21 mouse cellular contexts compared by ENCODE assay signal in the genomic region with DNA sequence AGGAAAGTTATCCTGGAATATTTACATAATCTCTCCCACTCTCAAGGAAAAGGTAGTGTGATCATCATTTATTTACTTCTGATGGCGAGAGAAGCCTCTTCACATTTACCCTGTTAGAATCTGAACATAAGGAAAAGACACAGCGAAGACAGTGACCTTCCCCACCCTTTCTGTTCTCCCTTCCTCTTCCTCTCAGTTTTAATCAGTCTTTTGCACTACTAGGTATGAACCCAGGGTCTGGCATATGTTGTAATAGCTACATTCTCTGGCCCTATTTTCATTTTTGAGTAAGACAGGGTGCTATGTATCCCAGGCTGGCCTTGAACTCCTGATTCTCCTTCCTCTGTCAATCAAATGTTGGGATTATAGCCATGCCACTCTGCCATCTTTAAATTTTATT. TPM values are rescaled to one million over a fixed set of nuclear protein-coding genes. Genes with fewer than 3 reads are reported as not detected.
DNase-seq lines count a peak whose midpoint lies in the region; ATAC-seq and TF ChIP-seq lines count a peak whose summit lies in the region.
"Had no signal": no experiment of that assay in that cellular context is flagged by ENCODE, and none has a peak within 500 bp of the region (broad histone marks: within the 10 kb centered on the region; RNA-seq: fewer than 3 reads in every experiment).

No protein-coding gene starts in this region.

- DNase-seq in gastrocnemius, adult 2 months = no peak
- DNase-seq in gastrocnemius, adult 18-20 months (ENCODE audit: low spot score) = no peak
- peak; percentile 2 for DNase-seq in NIH3T3 (ENCODE audit: low read depth)
- no peak for DNase-seq in thymus, postnatal 14 days
- DNase-seq: adrenal gland, adult 8-10 months; adrenal gland, postnatal 36 days; cerebellum, adult 2 months; cerebellum, postnatal 14 days; forebrain, postnatal 0 days; gastrocnemius, postnatal 36 days; heart, adult 18-20 months; heart, postnatal 14 days had no signal

- peak overlapping the region; percentile 28; the same call in 1 of the 2 replicates for H3K27ac ChIP-seq in gastrocnemius, adult 2 months
- H3K27ac ChIP-seq: embryonic facial prominence, embryonic 12.5 days; forebrain, embryonic 12.5 days; heart, embryonic 15.5 days; hindbrain, embryonic 13.5 days; hindbrain, postnatal 0 days had no signal

- peaks cover 38% of the 10 kb centered on the region for H3K4me1 ChIP-seq in megakaryocyte, embryonic 14.5 days

- no peak for TF ChIP-seq CTCF in gastrocnemius, adult 2 months (IDR thresholded peaks at IDR 0.05)

- H3K36me3 ChIP-seq in megakaryocyte, embryonic 14.5 days (replicated peaks; ENCODE audit: low read length) = peaks cover 5% of the 10 kb centered on the region
- H3K36me3 ChIP-seq: embryonic facial prominence, embryonic 12.5 days; heart, embryonic 15.5 days; hindbrain, embryonic 13.5 days had no signal

- H3K9me3 ChIP-seq in megakaryocyte, embryonic 14.5 days = no peaks in the 10 kb centered on the region
- H3K9me3 ChIP-seq: embryonic facial prominence, embryonic 12.5 days; forebrain, embryonic 12.5 days; heart, embryonic 15.5 days; hindbrain, embryonic 13.5 days had no signal

- H3K4me3 ChIP-seq in gastrocnemius, adult 2 months = no peak overlapping the region
- H3K4me3 ChIP-seq in megakaryocyte, embryonic 14.5 days (replicated peaks) = peak overlapping the region; percentile 59
- H3K4me3 ChIP-seq: embryonic facial prominence, embryonic 12.5 days; heart, embryonic 15.5 days had no signal

- ATAC-seq in megakaryocyte, adult 5-6 weeks (ENCODE audit: poor library complexity, severe bottlenecking) = no peak
- ATAC-seq in erythroid progenitor cell, adult 5-6 weeks (replicated peaks; ENCODE audit: low FRiP score, poor library complexity, severe bottlenecking) = no peak
- ATAC-seq: CD4-positive, CD25-positive, alpha-beta regulatory T cell, adult 4 months; forebrain, postnatal 0 days; hindbrain, postnatal 0 days had no signal

- intact Hi-C loops in gastrocnemius, adult 2 months (cut with DNase I) = loop anchor here (10.0 kb wide), 1 partner anchor 119 kb away; no protein-coding TSS in a partner anchor

- H3K27me3 ChIP-seq in megakaryocyte, embryonic 14.5 days (replicated peaks) = no peaks in the 10 kb centered on the region
- H3K27me3 ChIP-seq: embryonic facial prominence, embryonic 12.5 days; forebrain, embryonic 12.5 days; heart, embryonic 15.5 days; hindbrain, embryonic 13.5 days had no signal

RNA-seq across cellular contexts. Expression of a gene that starts 48.7 kb away (rescaled TPM):
- total RNA-seq in gastrocnemius, adult 2 months (2021) = 10 to 100 TPM; 26.1 to 28.4 TPM
- total RNA-seq in gastrocnemius, adult 18-20 months (2021) = 10 to 100 TPM; 19.5 to 26.1 TPM
- 1.8 TPM in 1 of 2 replicates, not detected in the other for polyA plus RNA-seq in megakaryocyte, embryonic 14.5 days (2012; ENCODE audit: insufficient read depth, low replicate concordance)
- 71.4 and 76.5 TPM in 2 replicates for total RNA-seq in megakaryocyte, adult 5-6 weeks (2015)
- total RNA-seq in megakaryocyte, adult 5-6 weeks (2017) = 93.7 and 102 TPM in 2 replicates
- total RNA-seq in erythroid progenitor cell, adult 5-6 weeks (2015; ENCODE audit: low replicate concordance) = 121 and 177 TPM in 2 replicates
- total RNA-seq in erythroid progenitor cell, adult 5-6 weeks (2017; ENCODE audit: low replicate concordance) = 229 and 248 TPM in 2 replicates
